Mouse (Mus musculus) embryonic stem cell, embryonic (primary cell): ENCODE measurements around the gene Cdc5l.

Experiments used
- CTCF ChIA-PET, 4 experiments: fragments of 300-600 bp in 2 of 4; fragments of 350-600 bp in 2 of 4; sonication (Branson Sonifier 250); formaldehyde crosslinking; loops; one replicate each; lab custom pipeline; 2022; ENCODE audit warnings: inconsistent platforms in 2 of 4; lab: Charles Lee
- POLR2A ChIA-PET, 4 experiments: fragments of 300-600 bp in 2 of 4; fragments of 350-600 bp in 2 of 4; sonication (Branson Sonifier 250); formaldehyde crosslinking; loops; one replicate each; lab custom pipeline; 2022; ENCODE audit warnings: antibody characterized with exemption in 4 of 4, inconsistent platforms in 1 of 4; lab: Charles Lee

Gene Cdc5l

GRCm38 (mm10) chr17:45402601-45403000 is 30.9 kb downstream of the Cdc5l start:
- CTCF ChIA-PET, result interaction anchor here (0.6 to 2.3 kb wide), 24 partner anchors 8 to 1082 kb away, joined by 3 to 12 read pairs (median 4); partner anchors contain the start of gene Cdc5l (in 2 of the 4)
- POLR2A ChIA-PET, result interaction anchor here in 3 of 4 experiments (0.8 to 5.0 kb wide), 12 partner anchors 8 to 71 kb away, joined by 3 to 30 read pairs (median 4); partner anchors contain the start of gene Cdc5l (in 2 of the 3)

GRCm38 (mm10) chr17:45402126-45402525 is 31.4 kb downstream of the Cdc5l start:
- ChIA-PET POLR2A (interaction anchor here in 3 of 4 experiments (1.1 to 5.0 kb wide), 10 partner anchors 10 to 72 kb away, joined by 3 to 30 read pairs (median 4); partner anchors contain the start of gene Cdc5l (in 2 of the 3)), CTCF (interaction anchor here in 1 of 4 experiments (0.9 to 1.6 kb wide), 2 partner anchors 10 to 20 kb away, joined by 4 to 5 read pairs; no protein-coding TSS in a partner anchor)

GRCm38 (mm10) chr17:45401126-45401905 is 32.2 kb downstream of the Cdc5l start:
- ChIA-PET POLR2A (interaction anchor here in 3 of 4 experiments (0.8 to 2.8 kb wide), 5 partner anchors 11 to 918 kb away, joined by 3 to 11 read pairs (median 4); partner anchors contain the start of gene Cdc5l (in 1 of the 3)), CTCF (interaction anchor here in 1 of 4 experiments (1.2 kb wide), 1 partner anchor 279 kb away, joined by 3 read pairs; no protein-coding TSS in a partner anchor)

GRCm38 (mm10) chr17:45398021-45398420 is 35.5 kb downstream of the Cdc5l start:
- ChIA-PET POLR2A (interaction anchor here in 1 of 4 experiments (0.8 to 1.8 kb wide), 4 partner anchors 10 to 35 kb away, joined by 3 to 4 read pairs (median 4); partner anchors contain the start of gene Cdc5l), CTCF (interaction anchor here in 1 of 4 experiments (0.6 to 1.6 kb wide), 2 partner anchors 14 to 288 kb away, joined by 3 to 4 read pairs; partner anchors contain the start of gene Mrpl14)

GRCm38 (mm10) chr17:45397541-45397940 is 36.0 kb downstream of the Cdc5l start:
- ChIA-PET POLR2A (interaction anchor here in 2 of 4 experiments (0.6 to 1.8 kb wide), 4 partner anchors 15 to 63 kb away, joined by 3 to 4 read pairs (median 4); partner anchors contain the start of gene Cdc5l (in 1 of the 2)), CTCF (interaction anchor here in 3 of 4 experiments (0.6 to 0.7 kb wide), 7 partner anchors 10 to 1188 kb away, joined by 3 to 5 read pairs (median 3); partner anchors contain the start of gene Mrpl14 (in 1 of the 3))

- ChIA-PET POLR2A (interaction anchor here in 2 of 4 experiments (0.9 to 3.9 kb wide), 9 partner anchors 8 to 128 kb away, joined by 3 to 23 read pairs (median 4); partner anchors contain the start of genes Cdc5l (in 2 of the 2) and Tcte1 (in 1 of the 2)), CTCF (interaction anchor here (0.6 to 2.0 kb wide), 9 partner anchors 9 to 112 kb away, joined by 3 to 12 read pairs (median 5); partner anchors contain the start of gene Aars2 (in 1 of the 4))
Measured at GRCm38 (mm10) chr17:45394612-45395011, 38.9 kb downstream of the Cdc5l start.

GRCm38 (mm10) chr17:45393765-45394164 is 39.8 kb downstream of the Cdc5l start:
- ChIA-PET CTCF (interaction anchor here in 2 of 4 experiments (1.6 to 2.0 kb wide), 3 partner anchors 10 to 13 kb away, joined by 3 to 12 read pairs (median 8); no protein-coding TSS in a partner anchor), POLR2A (interaction anchor here in 3 of 4 experiments (0.8 to 3.9 kb wide), 7 partner anchors 8 to 129 kb away, joined by 3 to 23 read pairs (median 4); partner anchors contain the start of gene Tcte1 (in 1 of the 3))

- ChIA-PET CTCF (no interaction called here), POLR2A (no interaction called here)
Measured at GRCm38 (mm10) chr17:45389896-45390295, 43.6 kb downstream of the Cdc5l start.

GRCm38 (mm10) chr17:45386986-45387385 is 46.6 kb downstream of the Cdc5l start:
- ChIA-PET POLR2A (interaction anchor here in 3 of 4 experiments (0.6 to 1.8 kb wide), 5 partner anchors 7 to 1052 kb away, joined by 3 to 7 read pairs (median 5); no protein-coding TSS in a partner anchor), CTCF (interaction anchor here in 2 of 4 experiments (1.0 to 2.1 kb wide), 2 partner anchors 16 to 24 kb away, joined by 3 to 6 read pairs; no protein-coding TSS in a partner anchor)

GRCm38 (mm10) chr17:45383305-45383704 is 50.2 kb downstream of the Cdc5l start:
- ChIA-PET CTCF (interaction anchor here (0.6 to 2.3 kb wide), 7 partner anchors 9 to 1733 kb away, joined by 3 to 7 read pairs (median 6); no protein-coding TSS in a partner anchor), POLR2A (interaction anchor here in 3 of 4 experiments (0.5 to 2.9 kb wide), 12 partner anchors 8 to 73 kb away, joined by 3 to 23 read pairs (median 4); no protein-coding TSS in a partner anchor)

- POLR2A ChIA-PET, result interaction anchor here in 1 of 4 experiments (0.6 to 1.2 kb wide), 2 partner anchors 7 to 208 kb away, joined by 3 to 4 read pairs; no protein-coding TSS in a partner anchor
Measured at GRCm38 (mm10) chr17:45379271-45379784, 54.2 kb downstream of the Cdc5l start.

GRCm38 (mm10) chr17:45377323-45377722 is 56.2 kb downstream of the Cdc5l start:
- POLR2A ChIA-PET, result interaction anchor here in 1 of 4 experiments (0.5 kb wide), 1 partner anchor 656 kb away, joined by 3 read pairs; no protein-coding TSS in a partner anchor

More at GRCm38 (mm10) chr17:45379271-45379784, 54.2 kb downstream of the Cdc5l start:
- CTCF ChIA-PET, result no interaction called here

GRCm38 (mm10) chr17:45373987-45374608 is 59.4 kb downstream of the Cdc5l start:
- POLR2A ChIA-PET, result interaction anchor here (0.6 to 1.2 kb wide), 7 partner anchors 9 to 215 kb away, joined by 3 to 6 read pairs (median 3); no protein-coding TSS in a partner anchor
- CTCF ChIA-PET, result interaction anchor here (0.5 to 2.1 kb wide), 50 partner anchors 9 to 1492 kb away, joined by 3 to 16 read pairs (median 4); no protein-coding TSS in a partner anchor

More at GRCm38 (mm10) chr17:45377323-45377722, 56.2 kb downstream of the Cdc5l start:
- CTCF ChIA-PET, result interaction anchor here in 3 of 4 experiments (0.6 to 1.7 kb wide), 3 partner anchors 41 to 81 kb away, joined by 3 to 4 read pairs (median 4); no protein-coding TSS in a partner anchor

- ChIA-PET CTCF (no interaction called here), POLR2A (no interaction called here)
Measured at GRCm38 (mm10) chr17:45371042-45371441, 62.5 kb downstream of the Cdc5l start.

GRCm38 (mm10) chr17:45370535-45370934 is 63.0 kb downstream of the Cdc5l start:
- ChIA-PET POLR2A (interaction anchor here in 2 of 4 experiments (0.6 kb wide), 2 partner anchors 93 to 492 kb away, joined by 4 to 6 read pairs; no protein-coding TSS in a partner anchor), CTCF (interaction anchor here in 1 of 4 experiments (0.7 to 0.8 kb wide), 2 partner anchors 192 to 991 kb away, joined by 4 to 6 read pairs; no protein-coding TSS in a partner anchor)

- CTCF ChIA-PET, result interaction anchor here in 2 of 4 experiments (1.5 to 1.6 kb wide), 2 partner anchors 9 to 68 kb away, joined by 4 to 5 read pairs; no protein-coding TSS in a partner anchor
- POLR2A ChIA-PET, result interaction anchor here in 1 of 4 experiments (0.6 kb wide), 1 partner anchor 499 kb away, joined by 3 read pairs; no protein-coding TSS in a partner anchor
Measured at GRCm38 (mm10) chr17:45364871-45365270, 68.7 kb downstream of the Cdc5l start.
